Mouse (Mus musculus) limb, embryonic 11.5 days (tissue): ENCODE measurements around the gene Endou. TPM values are rescaled to one million over a fixed set of nuclear protein-coding genes. Genes with fewer than 3 reads are reported as not detected.

Source experiments
- ATAC-seq: fragments of 200-750 bp; cut with Nextera tagmentation; 2 replicates; pipeline ENCODE4 v1.8.0; 2017; ENCODE audit warnings: low read depth; ENCODE audit not compliant: insufficient number of reproducible peaks, low FRiP score, low TSS enrichment
- DNase-seq: peaks from one replicate; pipeline ENCODE4 v3.0.0-alpha.2; 2015; ENCODE audit warnings: low spot score
- H3K27ac ChIP-seq: fragments of 300-500 bp; sonication (generic); replicated peaks from 2 replicates; pipeline ENCODE4 v1.5.1; 2014; ENCODE audit warnings: low read depth, mild to moderate bottlenecking, low read length
- H3K27me3 ChIP-seq: fragments of 300-500 bp; sonication (generic); 2 replicates; pipeline ENCODE4 v1.6.1; 2014; ENCODE audit warnings: mild to moderate bottlenecking, low read length, mixed read lengths; ENCODE audit not compliant: control insufficient read depth, insufficient read depth
- H3K36me3 ChIP-seq: fragments of 300-500 bp; sonication (generic); 2 replicates; pipeline ENCODE4 v1.6.1; 2014; ENCODE audit warnings: mild to moderate bottlenecking, low read length, moderate library complexity, mixed read lengths; ENCODE audit not compliant: control insufficient read depth, insufficient read depth
- H3K4me1 ChIP-seq: fragments of 300-500 bp; sonication (generic); 2 replicates; pipeline ENCODE4 v1.6.1; 2014; ENCODE audit warnings: low read length, mixed read lengths; ENCODE audit not compliant: control insufficient read depth, insufficient read depth
- H3K4me2 ChIP-seq: fragments of 300-500 bp; sonication (generic); 2 replicates; pipeline ENCODE4 v1.6.1; 2014; ENCODE audit warnings: low read depth, mild to moderate bottlenecking, moderate library complexity; ENCODE audit not compliant: severe bottlenecking
- H3K4me3 ChIP-seq: fragments of 300-500 bp; sonication (generic); 2 replicates; pipeline ENCODE4 v1.5.1; 2014; ENCODE audit warnings: low read depth, low read length
- H3K9ac ChIP-seq: fragments of 300-500 bp; sonication (generic); 2 replicates; pipeline ENCODE4 v1.6.1; 2014; ENCODE audit warnings: mild to moderate bottlenecking, low read length
- H3K9me3 ChIP-seq: fragments of 300-500 bp; sonication (generic); 2 replicates; pipeline ENCODE4 v1.6.1; 2016; ENCODE audit warnings: low read length; ENCODE audit not compliant: control insufficient read depth
- WGBS: fragments of 180-500 bp; shearing (Covaris S2); extraction: QIAGEN DNeasy Blood & Tissue Kit; methylation state at CpG from one replicate; pipeline ENCODE4 v1.1.7; 2014; 5-methylcytosine and 5-hydroxymethylcytosine counted together
- polyA plus RNA-seq: library from polyadenylated mRNA; unstranded; fragments of >200 nt; fragmentation: Nextera tagmentation; extraction: Ambion mirVana; gene quantifications from 2 replicates; pipeline ENCODE4 v1.2.1, GENCODE M21; 2014

Gene Endou
- polyA plus RNA-seq, 1 experiment from 2014 or later, result 0.25 TPM

DNA sequence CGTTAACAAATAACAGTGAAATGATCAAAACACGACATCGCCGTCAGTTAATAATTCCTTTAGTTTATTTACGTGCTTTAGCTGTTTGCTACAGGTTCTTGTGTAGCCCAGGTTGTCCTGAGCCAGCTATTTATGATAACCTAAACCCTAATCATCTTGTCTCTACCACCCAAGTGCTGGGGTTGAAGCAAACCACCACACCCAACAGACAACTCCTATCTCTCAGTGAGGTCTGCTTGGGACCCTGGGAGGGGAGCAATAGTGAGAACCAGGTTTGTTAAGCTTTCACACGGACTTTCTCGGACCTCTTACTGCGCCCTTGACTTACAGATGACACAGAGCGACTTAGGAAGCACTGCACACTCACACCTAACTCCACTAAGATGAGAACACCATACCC lies 47.0 kb downstream of the Endou start:
- WGBS, result 94% methylated on average over 9 of the region's 9 CpGs
- Histone ChIP-seq H3K9ac (no peak overlapping the region), H3K4me1 (no peaks in the 10 kb centered on the region), H3K36me3 (peaks cover 19% of the 10 kb centered on the region), H3K27ac (no peak overlapping the region), H3K4me2 (no peak overlapping the region), H3K27me3 (no peaks in the 10 kb centered on the region), H3K4me3 (no peak overlapping the region), H3K9me3 (no peaks in the 10 kb centered on the region)
- ATAC-seq (no peak), DNase-seq (no peak)

DNA sequence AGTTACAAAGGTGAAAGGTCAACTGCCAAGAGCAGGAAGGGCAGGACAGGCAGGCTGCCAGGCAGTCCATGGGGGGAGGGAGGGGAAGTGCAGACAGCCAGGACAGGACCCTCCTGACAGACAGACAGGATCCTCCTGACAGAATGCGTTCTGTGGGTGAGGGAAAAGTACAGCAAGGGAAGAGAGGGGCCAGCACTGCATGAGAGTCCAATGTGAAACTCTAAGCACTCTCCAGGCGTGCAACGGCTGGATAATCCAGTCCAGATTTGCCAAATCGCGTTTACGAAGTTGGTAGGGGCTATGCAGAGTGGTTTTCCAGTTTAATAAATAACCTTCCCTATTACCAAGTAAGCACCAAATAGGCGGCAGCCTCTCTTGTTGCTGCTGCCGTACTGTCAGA lies 49.1 kb downstream of the Endou start:
- H3K4me2 ChIP-seq, result no peak overlapping the region
- no peak overlapping the region for H3K9ac ChIP-seq
- H3K27me3 ChIP-seq, result no peaks in the 10 kb centered on the region
- H3K27ac ChIP-seq, result no peak overlapping the region
- DNase-seq (no peak), ATAC-seq (no peak)
- no peak overlapping the region for H3K4me3 ChIP-seq
- no peaks in the 10 kb centered on the region for H3K4me1 ChIP-seq
- 73% methylated on average over 8 of the region's 8 CpGs for WGBS
- H3K36me3 ChIP-seq, result peaks cover 22% of the 10 kb centered on the region
- H3K9me3 ChIP-seq, result no peaks in the 10 kb centered on the region

- H3K36me3 ChIP-seq, result peaks cover 21% of the 10 kb centered on the region
- no peak for ATAC-seq
- no peak overlapping the region for H3K9ac ChIP-seq
Observed at GRCm38 (mm10) chr15:97679991-97680681, 51.0 kb downstream of the Endou start.

GRCm38 (mm10) chr15:97677341-97677740 lies 53.8 kb downstream of the Endou start:
- DNase-seq (no peak), ATAC-seq (no peak)
- H3K9ac ChIP-seq, result no peak overlapping the region
- H3K27me3 ChIP-seq, result no peaks in the 10 kb centered on the region
- H3K9me3 ChIP-seq, result no peaks in the 10 kb centered on the region
- H3K4me3 ChIP-seq, result no peak overlapping the region
- no peak overlapping the region for H3K27ac ChIP-seq
- H3K4me2 ChIP-seq, result no peak overlapping the region
- 99% methylated on average over 3 of the region's 3 CpGs for WGBS
- no peaks in the 10 kb centered on the region for H3K4me1 ChIP-seq
- peaks cover 24% of the 10 kb centered on the region for H3K36me3 ChIP-seq

More at GRCm38 (mm10) chr15:97679991-97680681, 51.0 kb downstream of the Endou start:
- 89% methylated on average over 18 of the region's 18 CpGs for WGBS
- no peak for DNase-seq
- Histone ChIP-seq H3K4me1 (no peaks in the 10 kb centered on the region), H3K27me3 (no peaks in the 10 kb centered on the region), H3K9me3 (no peaks in the 10 kb centered on the region), H3K4me3 (no peak overlapping the region), H3K4me2 (no peak overlapping the region), H3K27ac (no peak overlapping the region)

DNA sequence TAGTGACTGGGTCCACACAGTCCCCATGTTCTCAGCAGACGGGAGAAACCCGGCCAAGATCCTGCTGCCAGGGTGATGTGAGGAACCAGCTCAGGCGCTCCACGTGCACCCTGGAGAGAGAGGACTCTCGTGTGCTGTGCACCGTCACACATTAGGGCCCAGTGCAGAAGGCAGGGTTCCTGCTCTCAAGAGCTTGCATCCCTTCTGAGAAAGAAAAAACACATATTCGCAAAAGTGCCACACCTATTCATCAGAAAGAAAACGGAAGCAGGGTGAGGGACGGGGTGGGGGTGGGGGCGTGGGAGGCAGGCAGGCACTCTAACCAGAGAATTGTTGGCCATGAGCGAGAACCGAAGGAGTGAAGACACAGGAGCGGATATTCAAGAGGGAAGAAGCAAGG lies 55.2 kb downstream of the Endou start:
- H3K27ac ChIP-seq, result no peak overlapping the region
- H3K9ac ChIP-seq, result no peak overlapping the region
- 94% methylated on average over 13 of the region's 13 CpGs for WGBS
- peaks cover 21% of the 10 kb centered on the region for H3K36me3 ChIP-seq
- H3K9me3 ChIP-seq, result no peaks in the 10 kb centered on the region
- no peaks in the 10 kb centered on the region for H3K27me3 ChIP-seq
- H3K4me3 ChIP-seq, result no peak overlapping the region
- H3K4me1 ChIP-seq, result no peaks in the 10 kb centered on the region
- H3K4me2 ChIP-seq, result no peak overlapping the region
- ATAC-seq, result no peak
- no peak for DNase-seq

GRCm38 (mm10) chr15:97674423-97674822 lies 56.7 kb downstream of the Endou start:
- H3K9ac ChIP-seq, result no peak overlapping the region
- DNase-seq (no peak), ATAC-seq (no peak)
- WGBS, result 98% methylated on average over 4 of the region's 4 CpGs
- H3K4me2 ChIP-seq, result no peak overlapping the region
- no peak overlapping the region for H3K4me3 ChIP-seq
- no peaks in the 10 kb centered on the region for H3K4me1 ChIP-seq
- no peak overlapping the region for H3K27ac ChIP-seq
- no peaks in the 10 kb centered on the region for H3K9me3 ChIP-seq
- H3K36me3 ChIP-seq, result peaks cover 21% of the 10 kb centered on the region
- H3K27me3 ChIP-seq, result no peaks in the 10 kb centered on the region

GRCm38 (mm10) chr15:97673256-97674000 lies 57.7 kb downstream of the Endou start:
- Histone ChIP-seq H3K36me3 (peaks cover 21% of the 10 kb centered on the region), H3K9ac (no peak overlapping the region), H3K4me3 (no peak overlapping the region), H3K4me2 (no peak overlapping the region), H3K4me1 (no peaks in the 10 kb centered on the region), H3K27me3 (no peaks in the 10 kb centered on the region), H3K9me3 (no peaks in the 10 kb centered on the region), H3K27ac (no peak overlapping the region)
- DNase-seq (no peak), ATAC-seq (no peak)
- WGBS, result 94% methylated on average over 7 of the region's 7 CpGs

DNA sequence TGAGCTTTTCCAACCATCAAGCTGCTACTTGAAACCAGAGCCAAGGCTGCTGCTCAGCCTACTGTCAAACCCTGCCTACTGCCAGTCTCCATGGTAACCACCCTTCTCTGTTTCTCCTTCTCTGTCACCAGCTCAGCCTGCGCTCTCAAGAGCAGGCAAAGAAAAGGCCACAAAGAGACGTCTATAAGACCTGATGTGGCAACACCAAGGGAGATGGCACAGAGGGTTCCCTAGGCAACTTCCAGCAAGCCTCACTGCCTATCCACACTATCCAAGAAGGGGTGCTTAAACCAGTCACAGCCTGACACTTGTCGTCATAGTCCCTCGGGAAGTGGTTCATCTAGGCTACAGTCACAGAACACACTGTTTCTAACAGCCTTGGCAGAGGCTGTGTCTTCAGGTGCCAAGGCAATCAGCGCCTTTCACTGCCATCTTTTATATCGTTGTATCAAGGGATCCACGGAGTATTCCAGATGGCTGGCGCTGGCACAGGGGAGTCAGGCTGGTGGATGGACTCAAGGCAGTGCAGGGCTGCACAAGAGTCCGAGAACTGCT lies 58.9 kb downstream of the Endou start:
- no peak overlapping the region for H3K27ac ChIP-seq
- H3K9me3 ChIP-seq, result no peaks in the 10 kb centered on the region
- DNase-seq (no peak), ATAC-seq (no peak)
- H3K36me3 ChIP-seq, result peaks cover 14% of the 10 kb centered on the region
- H3K27me3 ChIP-seq, result no peaks in the 10 kb centered on the region
- H3K9ac ChIP-seq, result no peak overlapping the region
- no peak overlapping the region for H3K4me3 ChIP-seq
- WGBS, result 87% methylated on average over 9 of the region's 9 CpGs
- no peaks in the 10 kb centered on the region for H3K4me1 ChIP-seq
- no peak overlapping the region for H3K4me2 ChIP-seq
